Mouse (Mus musculus) adrenal gland, postnatal 36 days (tissue): ENCODE measurements around the gene Lrrc8d. TPM values are rescaled to one million over a fixed set of nuclear protein-coding genes. Genes with fewer than 3 reads are reported as not detected.

ENCODE experiments used
- DNase-seq, 2 experiments: peaks; one replicate each; pipeline ENCODE4 v3.0.0; 2021; ENCODE audit warnings: mixed read lengths in 1 of 2
- total RNA-seq, 2 experiments: library from RNA; stranded (reverse); gene quantifications; 2 replicates each; pipeline ENCODE4 v1.2.3; 2021

The Lrrc8d gene
- total RNA-seq, 2 experiments from 2014 or later: 97.8 to 115 TPM

GRCm38 (mm10) chr5:105715531-105716124 is 15.9 kb downstream of the Lrrc8d start:
- DNase-seq: peak; percentile 51 to 74

GRCm38 (mm10) chr5:105717294-105717693 is 17.5 kb downstream of the Lrrc8d start:
- peak; percentile 55 to 69 for DNase-seq

GRCm38 (mm10) chr5:105718138-105718670 is 18.4 kb downstream of the Lrrc8d start:
- DNase-seq: no peak

- DNase-seq: no peak
Measured at GRCm38 (mm10) chr5:105721267-105721666, 21.5 kb downstream of the Lrrc8d start.

GRCm38 (mm10) chr5:105722807-105723206 is 23.0 kb downstream of the Lrrc8d start:
- DNase-seq: peak; percentile 64 to 70

- peak in 1 of 2 experiments; percentile 37 for DNase-seq
Measured at GRCm38 (mm10) chr5:105730193-105730831, 30.5 kb downstream of the Lrrc8d start.

- DNase-seq: peak; percentile 52 to 69
Measured at GRCm38 (mm10) chr5:105731173-105731626, 31.4 kb downstream of the Lrrc8d start.

GRCm38 (mm10) chr5:105731627-105732432 is 32.1 kb downstream of the Lrrc8d start:
- peak; percentile 71 to 79 for DNase-seq

GRCm38 (mm10) chr5:105732433-105732891 is 32.7 kb downstream of the Lrrc8d start:
- peak in 1 of 2 experiments; percentile 41 for DNase-seq

- no peak for DNase-seq
Measured at GRCm38 (mm10) chr5:105733226-105733625, 33.5 kb downstream of the Lrrc8d start.

GRCm38 (mm10) chr5:105736365-105736764 is 36.6 kb downstream of the Lrrc8d start:
- peak; percentile 44 to 45 for DNase-seq

- DNase-seq: no peak
Measured at GRCm38 (mm10) chr5:105737145-105737544, 37.4 kb downstream of the Lrrc8d start.

GRCm38 (mm10) chr5:105740437-105740836 is 40.7 kb downstream of the Lrrc8d start:
- no peak for DNase-seq

GRCm38 (mm10) chr5:105742641-105743040 is 42.9 kb downstream of the Lrrc8d start:
- DNase-seq: no peak

GRCm38 (mm10) chr5:105745324-105745723 is 45.6 kb downstream of the Lrrc8d start:
- peak in 1 of 2 experiments; percentile 31 for DNase-seq

- DNase-seq: no peak
Measured at GRCm38 (mm10) chr5:105745927-105746454, 46.2 kb downstream of the Lrrc8d start.

- DNase-seq: no peak
Measured at GRCm38 (mm10) chr5:105754803-105755202, 55.0 kb downstream of the Lrrc8d start.

- DNase-seq: no peak
Measured at GRCm38 (mm10) chr5:105755491-105755890, 55.7 kb downstream of the Lrrc8d start.

- no peak for DNase-seq
Measured at GRCm38 (mm10) chr5:105757978-105758377, 58.2 kb downstream of the Lrrc8d start.

- no peak for DNase-seq
Measured at GRCm38 (mm10) chr5:105758866-105759265, 59.1 kb downstream of the Lrrc8d start.

- no peak for DNase-seq
Measured at GRCm38 (mm10) chr5:105761848-105762482, 62.2 kb downstream of the Lrrc8d start.

- DNase-seq: no peak
Measured at GRCm38 (mm10) chr5:105764369-105764768, 64.6 kb downstream of the Lrrc8d start.
